Mouse (Mus musculus) MEL (cell line): Measurements from ENCODE around the gene Deaf1.

Experiments
- MAFK ChIP-seq: IDR thresholded peaks from 2 replicates; pipeline ENCODE4 v1.6.1; 2011; ENCODE audit warnings: low read depth, mild to moderate bottlenecking, low read length, improper control_type of control experiment, borderline replicate concordance
- NELFE ChIP-seq: IDR thresholded peaks from 2 replicates; pipeline ENCODE4 v1.6.1; 2011; ENCODE audit warnings: low read depth, low read length, improper control_type of control experiment
- POLR2AphosphoS2 ChIP-seq: IDR thresholded peaks from 2 replicates; pipeline ENCODE4 v1.6.1; 2011; ENCODE audit warnings: low read length, improper control_type of control experiment

GRCm38 (mm10) chr7:141302702-141303268, 24.7 kb downstream of the Deaf1 start:
- TF ChIP-seq POLR2AphosphoS2: no peak
- no peak for TF ChIP-seq MAFK
- TF ChIP-seq NELFE: no peak
